Mouse (Mus musculus) stomach, embryonic 14.5 days (tissue): Measurements from ENCODE around the gene Srpk1. TPM values are rescaled to one million over a fixed set of nuclear protein-coding genes. Genes with fewer than 3 reads are reported as not detected.
"Not testable (repeated sequence)": the region's sequence is repeated elsewhere in the genome, so short reads cannot be mapped to it uniquely, and the experiment has no call there.

Experiments used
- ATAC-seq: fragments of 200-750 bp; cut with Nextera tagmentation; 2 replicates; pipeline ENCODE4 v1.8.0; 2017; ENCODE audit warnings: low read depth, moderate TSS enrichment; ENCODE audit not compliant: insufficient number of reproducible peaks, insufficient read depth, low FRiP score
- H3K27ac ChIP-seq: fragments of 300-500 bp; sonication (generic); 2 replicates; pipeline ENCODE4 v1.5.1; 2014; ENCODE audit warnings: mild to moderate bottlenecking, low read length, moderate library complexity, mixed read lengths
- H3K27me3 ChIP-seq: fragments of 300-500 bp; sonication (generic); 2 replicates; pipeline ENCODE4 v1.6.1; 2014; ENCODE audit warnings: low read length, control low read depth, mixed read lengths; ENCODE audit not compliant: control insufficient read depth, insufficient read depth
- H3K36me3 ChIP-seq: fragments of 300-500 bp; sonication (generic); 2 replicates; pipeline ENCODE4 v1.6.1; 2014; ENCODE audit warnings: mild to moderate bottlenecking, control low read depth, low read length, moderate library complexity, mixed read lengths; ENCODE audit not compliant: control insufficient read depth, insufficient read depth
- H3K4me1 ChIP-seq: fragments of 300-500 bp; sonication (generic); 2 replicates; pipeline ENCODE4 v1.6.1; 2014; ENCODE audit warnings: low read length, control low read depth, mixed read lengths; ENCODE audit not compliant: control insufficient read depth, insufficient read depth
- H3K4me2 ChIP-seq: fragments of 300-500 bp; sonication (generic); replicated peaks from 2 replicates; pipeline ENCODE4 v1.6.1; 2014; ENCODE audit warnings: low read depth, low read length, control low read depth
- H3K4me3 ChIP-seq: fragments of 300-500 bp; sonication (generic); 2 replicates; pipeline ENCODE4 v1.5.1; 2014; ENCODE audit warnings: low read depth, low read length, control low read depth
- H3K9ac ChIP-seq: fragments of 300-500 bp; sonication (generic); replicated peaks from 2 replicates; pipeline ENCODE4 v1.6.1; 2014; ENCODE audit warnings: low read depth, mild to moderate bottlenecking, control low read depth, low read length, moderate library complexity, mixed read lengths
- H3K9me3 ChIP-seq: fragments of 300-500 bp; sonication (generic); 2 replicates; pipeline ENCODE4 v1.6.1; 2016; ENCODE audit warnings: low read depth, low read length, control low read depth; ENCODE audit not compliant: control insufficient read depth
- WGBS: fragments of 180-500 bp; shearing (Covaris S2); extraction: QIAGEN DNeasy Blood & Tissue Kit; methylation state at CpG from one replicate; pipeline ENCODE4 v1.1.7; 2014; 5-methylcytosine and 5-hydroxymethylcytosine counted together
- polyA plus RNA-seq: library from polyadenylated mRNA; unstranded; fragments of >200 nt; fragmentation: Nextera tagmentation; extraction: Ambion mirVana; gene quantifications from 2 replicates; pipeline ENCODE4 v1.2.1, GENCODE M21; 2014

Srpk1 gene
- polyA plus RNA-seq, 1 experiment from 2014 or later, result 134 TPM

DNA sequence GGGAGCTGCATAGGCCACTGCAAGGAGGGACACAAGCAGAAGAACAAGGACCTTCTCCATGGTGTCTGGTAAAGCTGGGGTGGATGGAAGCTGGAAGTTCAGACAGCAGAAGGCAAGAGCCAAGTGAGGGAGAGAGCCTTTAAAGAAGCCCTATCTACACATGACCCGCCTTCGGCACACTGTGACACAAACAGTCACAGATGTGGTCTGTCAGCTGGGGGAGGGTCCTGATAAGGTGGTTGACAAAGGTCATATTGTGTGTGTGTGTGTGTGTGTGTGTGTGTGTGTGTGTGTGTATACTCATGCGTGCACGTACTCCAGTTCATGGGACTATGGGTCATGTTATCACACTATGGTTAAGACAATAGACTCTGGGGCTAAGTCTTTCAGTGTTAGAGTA lies 61.9 kb downstream of the Srpk1 start, which contains the start of gene Clps:
Gene Clps (minus strand): TSS at position 169 of the 400 bp plus-strand sequence.
- H3K9ac ChIP-seq, result no peak within 1 kb of the TSS
- H3K4me3 ChIP-seq, result no peak within 1 kb of the TSS
- H3K27ac ChIP-seq, result peak within 1 kb of the TSS; percentile 39; the same call in 1 of the 2 replicates
- no peak within 1 kb of the TSS for H3K4me2 ChIP-seq
- 65% methylated on average over 4 of the region's 4 CpGs for WGBS
- ATAC-seq, result peak; percentile 74
- no peaks in the 10 kb centered on the region for H3K27me3 ChIP-seq
- H3K4me1 ChIP-seq, result peaks cover 6% of the 10 kb centered on the region; the same call in 1 of the 2 replicates
- no peaks in the 10 kb centered on the region for H3K36me3 ChIP-seq
- no peaks in the 10 kb centered on the region for H3K9me3 ChIP-seq

DNA sequence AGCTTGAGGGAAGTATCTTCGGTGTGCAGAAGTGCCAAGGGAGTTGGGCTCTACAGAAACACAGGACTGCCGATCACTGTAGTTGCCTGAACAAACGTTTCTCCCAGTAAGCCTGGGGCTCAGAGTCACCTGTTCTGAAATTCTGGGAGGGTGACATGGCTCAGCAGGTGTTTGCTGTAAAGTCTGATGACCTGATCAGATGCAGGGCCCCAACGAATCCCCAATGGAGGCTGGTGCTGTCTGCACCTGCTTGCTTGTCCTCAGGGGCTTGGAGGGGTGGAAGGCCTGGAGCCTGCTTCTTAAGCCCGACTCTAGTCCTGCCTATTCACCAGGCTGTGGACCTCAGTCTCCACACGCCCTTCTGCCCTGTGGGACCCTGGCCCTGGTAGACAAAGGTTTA lies 64.7 kb downstream of the Srpk1 start:
- no peaks in the 10 kb centered on the region for H3K27me3 ChIP-seq
- ATAC-seq, result no peak
- peaks cover 6% of the 10 kb centered on the region; the same call in 1 of the 2 replicates for H3K4me1 ChIP-seq
- no peak overlapping the region for H3K9ac ChIP-seq
- no peak overlapping the region for H3K4me2 ChIP-seq
- H3K9me3 ChIP-seq, result no peaks in the 10 kb centered on the region
- no peak overlapping the region for H3K27ac ChIP-seq
- H3K36me3 ChIP-seq, result no peaks in the 10 kb centered on the region
- WGBS, result 70% methylated on average over 6 of the region's 6 CpGs
- no peak overlapping the region for H3K4me3 ChIP-seq

DNA sequence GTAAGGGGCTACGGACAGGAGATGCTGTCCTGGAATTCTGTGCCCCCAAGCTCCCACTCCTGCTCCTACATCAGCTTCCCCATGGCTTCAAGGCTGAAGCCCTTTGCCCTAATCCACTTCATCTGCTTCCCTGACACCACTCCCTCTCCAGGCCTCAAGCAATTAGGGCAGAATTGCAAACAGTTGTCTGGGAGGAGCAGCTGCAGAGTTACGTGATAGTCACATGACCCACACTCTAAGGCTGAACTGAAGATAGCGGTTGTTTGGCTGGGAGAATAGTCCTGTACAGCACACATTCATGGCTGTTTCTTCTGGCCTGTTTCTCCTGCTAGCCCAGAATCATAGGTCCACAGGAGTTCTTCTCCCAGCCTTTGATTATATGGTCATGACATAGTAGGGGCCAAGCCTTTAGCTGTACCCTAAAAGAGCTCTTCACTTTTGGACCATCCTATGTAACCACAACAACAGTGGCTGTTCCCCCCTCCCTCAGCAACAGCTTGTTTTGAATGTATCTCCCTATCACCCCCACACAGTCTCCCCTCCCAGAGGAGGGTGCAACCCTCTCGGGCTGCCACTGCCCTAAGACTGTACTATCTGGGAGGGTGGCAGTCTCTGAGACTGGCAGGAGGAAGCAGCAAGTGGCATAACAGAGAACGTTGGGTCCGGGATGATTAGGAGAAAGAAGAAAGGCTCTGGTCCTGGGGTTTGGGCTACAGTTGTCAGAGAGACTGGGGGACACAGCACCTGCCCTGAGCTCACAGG lies 65.7 kb downstream of the Srpk1 start:
- H3K9me3 ChIP-seq, result no peaks in the 10 kb centered on the region
- peak; percentile 68 for ATAC-seq
- no peak overlapping the region for H3K4me3 ChIP-seq
- H3K9ac ChIP-seq, result no peak overlapping the region
- H3K4me1 ChIP-seq, result peaks cover 6% of the 10 kb centered on the region; the same call in 1 of the 2 replicates
- H3K27ac ChIP-seq, result 0 out of 2 replicates have a peak overlapping the region, but pooled peaks have one; percentile 10
- H3K4me2 ChIP-seq, result no peak overlapping the region
- no peaks in the 10 kb centered on the region for H3K36me3 ChIP-seq
- 46% methylated on average over 6 of the region's 6 CpGs for WGBS
- H3K27me3 ChIP-seq, result no peaks in the 10 kb centered on the region

DNA sequence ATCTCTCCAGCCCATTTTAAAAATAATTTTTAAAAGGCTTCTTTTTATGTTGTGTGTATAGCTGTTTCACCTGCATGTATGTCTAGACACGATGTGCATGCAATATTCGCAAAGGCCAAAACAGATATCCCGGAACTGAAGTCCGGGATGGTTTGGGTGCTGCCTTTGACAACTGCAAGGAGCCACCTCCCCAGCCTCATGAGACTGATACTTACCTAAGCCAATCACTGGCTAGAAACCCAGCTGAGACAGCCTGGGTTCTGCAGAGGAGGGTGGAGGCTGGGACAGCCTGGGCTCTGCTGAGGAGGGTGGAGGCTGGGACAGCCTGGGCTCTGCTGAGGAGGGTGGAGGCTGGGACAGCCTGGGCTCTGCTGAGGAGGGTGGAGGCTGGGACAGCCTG lies 68.5 kb downstream of the Srpk1 start:
- WGBS, result 93% methylated on average over 4 of the region's 4 CpGs

DNA sequence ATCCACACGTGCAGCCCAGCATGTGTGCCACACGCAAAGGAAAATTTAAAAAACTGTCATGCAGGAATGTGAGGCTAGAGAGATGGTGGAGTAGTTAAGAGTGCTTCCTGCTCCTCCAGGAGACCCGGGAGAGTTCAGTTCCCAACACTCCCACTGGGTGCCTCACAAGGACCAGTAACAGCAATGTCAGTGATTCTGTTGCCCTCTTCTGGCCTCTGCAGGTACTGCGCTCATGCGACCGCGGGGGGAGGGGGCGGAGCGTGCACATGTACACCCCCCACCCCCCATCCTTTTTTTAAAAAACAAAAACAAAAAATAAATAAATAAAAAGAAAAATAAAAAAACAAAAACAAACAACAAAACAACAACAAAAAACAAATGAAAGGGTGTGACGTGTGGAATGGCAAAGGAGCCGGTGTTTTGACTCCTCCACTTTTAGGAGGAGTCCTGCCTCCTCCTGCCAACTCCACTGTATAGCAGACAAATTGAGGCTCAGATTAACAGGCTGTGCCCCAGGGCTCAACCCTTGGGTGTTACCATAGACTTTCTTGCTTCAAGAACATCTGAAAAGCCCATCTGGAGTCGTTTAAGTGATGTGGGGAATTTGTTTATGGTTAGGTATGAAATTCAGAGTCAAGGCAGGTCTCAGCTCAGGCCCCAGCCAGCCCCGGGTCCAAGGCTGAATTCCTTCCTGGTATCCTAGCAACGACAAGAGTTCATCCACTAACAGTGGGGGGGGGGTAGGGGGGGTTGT lies 69.3 kb downstream of the Srpk1 start:
- H3K4me3 ChIP-seq, result no peak overlapping the region
- H3K27ac ChIP-seq, result no peak overlapping the region
- ATAC-seq, result no peak
- H3K4me1 ChIP-seq, result peaks cover 6% of the 10 kb centered on the region; the same call in 1 of the 2 replicates
- no peak overlapping the region for H3K9ac ChIP-seq
- no peaks in the 10 kb centered on the region for H3K36me3 ChIP-seq
- no peaks in the 10 kb centered on the region for H3K27me3 ChIP-seq
- no peaks in the 10 kb centered on the region for H3K9me3 ChIP-seq
- WGBS, result 6% methylated on average over 14 of the region's 14 CpGs
- H3K4me2 ChIP-seq, result no peak overlapping the region

More for the DNA sequence above, 68.5 kb downstream of the Srpk1 start:
- ATAC-seq, H3K27ac ChIP-seq, H3K36me3 ChIP-seq, H3K4me3 ChIP-seq, H3K27me3 ChIP-seq, H3K9ac ChIP-seq, H3K4me2 ChIP-seq, H3K9me3 ChIP-seq, H3K4me1 ChIP-seq: not testable (repeated sequence)

DNA sequence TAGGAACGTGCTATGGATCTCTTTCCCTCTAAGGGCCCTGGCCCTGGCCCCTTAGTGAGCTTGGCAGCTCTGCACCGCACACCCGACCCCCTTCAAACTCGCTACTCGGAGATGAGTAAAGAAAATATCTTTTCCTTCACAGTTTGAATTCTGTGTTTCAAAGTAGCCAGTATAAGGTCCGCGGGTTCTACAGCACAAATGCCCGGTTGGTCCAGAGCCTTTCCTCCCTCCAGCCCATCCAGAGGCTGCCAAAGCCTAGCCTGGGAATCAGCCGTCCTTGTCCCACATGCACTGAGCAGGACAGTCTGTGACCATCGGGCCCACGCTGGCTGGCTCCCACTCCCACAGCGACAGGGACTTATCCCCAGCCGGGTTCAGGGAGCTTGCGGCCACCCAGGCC lies 73.4 kb downstream of the Srpk1 start, which contains the start of gene Clpsl2:
Gene Clpsl2 (plus strand): TSS at position 301 of the 400 bp plus-strand sequence.
- Histone ChIP-seq H3K9ac (0 out of 2 replicates have a peak within 1 kb of the TSS, but pooled peaks have one; percentile 3), H3K9me3 (no peaks in the 10 kb centered on the region), H3K27me3 (no peaks in the 10 kb centered on the region), H3K4me2 (no peak within 1 kb of the TSS), H3K4me3 (no peak within 1 kb of the TSS), H3K4me1 (no peaks in the 10 kb centered on the region), H3K36me3 (no peaks in the 10 kb centered on the region), H3K27ac (no peak within 1 kb of the TSS)
- no peak for ATAC-seq
- WGBS, result 79% methylated on average over 14 of the region's 14 CpGs

DNA sequence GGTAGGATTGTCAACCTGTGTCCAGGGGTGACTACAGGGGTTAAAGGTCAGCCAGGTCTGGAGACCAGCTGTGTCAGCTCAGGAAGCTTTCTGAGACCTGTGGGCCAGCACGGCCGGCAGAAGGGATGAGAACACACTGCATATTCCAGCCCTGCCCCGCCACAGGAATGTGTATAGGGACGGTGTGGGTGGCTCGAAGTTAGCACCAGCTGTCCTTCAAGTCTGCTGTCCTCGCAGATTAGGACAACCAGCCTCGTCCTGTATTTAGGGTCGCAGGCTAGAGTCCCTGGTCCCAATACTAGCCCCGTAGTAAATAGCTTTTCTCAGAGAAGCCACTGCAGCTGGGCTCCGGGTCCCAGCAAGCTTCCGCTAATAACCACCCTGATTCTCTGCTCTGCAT lies 74.0 kb downstream of the Srpk1 start:
- no peaks in the 10 kb centered on the region for H3K9me3 ChIP-seq
- H3K27me3 ChIP-seq, result no peaks in the 10 kb centered on the region
- H3K27ac ChIP-seq, result no peak overlapping the region
- H3K4me1 ChIP-seq, result no peaks in the 10 kb centered on the region
- 0 out of 2 replicates have a peak overlapping the region, but pooled peaks have one; percentile 3 for H3K9ac ChIP-seq
- no peaks in the 10 kb centered on the region for H3K36me3 ChIP-seq
- no peak overlapping the region for H3K4me2 ChIP-seq
- WGBS, result 64% methylated on average over 11 of the region's 11 CpGs
- H3K4me3 ChIP-seq, result no peak overlapping the region
- no peak for ATAC-seq

DNA sequence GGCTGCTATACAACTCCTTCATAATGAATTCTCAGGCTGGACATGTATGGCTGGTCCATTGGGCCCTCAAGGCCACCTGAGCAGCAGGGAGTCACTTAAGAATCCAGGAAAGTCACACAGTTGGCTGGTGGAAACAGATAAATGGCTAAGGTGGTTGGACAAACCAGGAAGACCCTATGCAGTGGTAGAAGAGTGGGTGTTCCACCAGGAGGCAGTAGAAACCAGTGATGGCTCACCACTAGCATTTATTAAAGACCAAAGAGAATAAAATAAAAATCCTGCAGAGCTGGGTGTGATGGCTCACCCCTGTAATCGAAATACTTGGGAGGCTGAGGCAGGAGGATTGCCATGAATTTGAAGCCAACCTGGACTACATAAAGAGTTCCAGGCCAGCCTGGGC lies 75.6 kb downstream of the Srpk1 start:
- H3K4me2 ChIP-seq, result no peak overlapping the region
- H3K36me3 ChIP-seq, result no peaks in the 10 kb centered on the region
- no peaks in the 10 kb centered on the region for H3K4me1 ChIP-seq
- no peaks in the 10 kb centered on the region for H3K27me3 ChIP-seq
- 100% methylated on average over 1 of the region's 1 CpGs for WGBS
- no peaks in the 10 kb centered on the region for H3K9me3 ChIP-seq
- H3K27ac ChIP-seq, result no peak overlapping the region
- H3K4me3 ChIP-seq, result no peak overlapping the region
- ATAC-seq, result no peak
- H3K9ac ChIP-seq, result no peak overlapping the region
